Mouse (Mus musculus) forebrain, embryonic 10.5 days (tissue): Measurements from ENCODE around the gene Gcn1l1. TPM values are rescaled to one million over a fixed set of nuclear protein-coding genes. Genes with fewer than 3 reads are reported as not detected.

ENCODE experiments used
- DNase-seq: peaks from one replicate; pipeline ENCODE4 v3.0.0-alpha.2; 2017; ENCODE audit warnings: low spot score; ENCODE audit errors: extremely low spot score
- H3K27ac ChIP-seq: fragments of 300-500 bp; sonication (generic); 2 replicates; pipeline ENCODE4 v1.5.1; 2016; ENCODE audit warnings: mild to moderate bottlenecking
- H3K27me3 ChIP-seq: fragments of 300-500 bp; sonication (generic); 2 replicates; pipeline ENCODE4 v1.6.1; 2016; ENCODE audit warnings: mild to moderate bottlenecking; ENCODE audit not compliant: poor library complexity, severe bottlenecking
- H3K36me3 ChIP-seq: fragments of 300-500 bp; sonication (generic); replicated peaks from 2 replicates; pipeline ENCODE4 v1.6.1; 2016; ENCODE audit warnings: mild to moderate bottlenecking, moderate library complexity
- H3K4me1 ChIP-seq: fragments of 300-500 bp; sonication (generic); 2 replicates; pipeline ENCODE4 v1.6.1; 2016
- H3K4me3 ChIP-seq: fragments of 300-500 bp; sonication (generic); 2 replicates; pipeline ENCODE4 v1.5.1; 2016; ENCODE audit warnings: mild to moderate bottlenecking, moderate library complexity
- H3K9me3 ChIP-seq: fragments of 300-500 bp; sonication (generic); 2 replicates; pipeline ENCODE4 v1.6.1; 2016; ENCODE audit warnings: mild to moderate bottlenecking, moderate library complexity
- WGBS: fragments of 180-500 bp; shearing (Covaris S2); methylation state at CpG from one replicate; pipeline ENCODE4 v1.1.7; 2016; 5-methylcytosine and 5-hydroxymethylcytosine counted together
- polyA plus RNA-seq: library from polyadenylated mRNA; unstranded; fragments of >200 nt; fragmentation: Nextera tagmentation; extraction: Ambion mirVana; gene quantifications from 2 replicates; pipeline ENCODE4 v1.2.1, GENCODE M21; 2016

The Gcn1l1 gene
- polyA plus RNA-seq, 1 experiment from 2014 or later: 66.1 TPM

DNA sequence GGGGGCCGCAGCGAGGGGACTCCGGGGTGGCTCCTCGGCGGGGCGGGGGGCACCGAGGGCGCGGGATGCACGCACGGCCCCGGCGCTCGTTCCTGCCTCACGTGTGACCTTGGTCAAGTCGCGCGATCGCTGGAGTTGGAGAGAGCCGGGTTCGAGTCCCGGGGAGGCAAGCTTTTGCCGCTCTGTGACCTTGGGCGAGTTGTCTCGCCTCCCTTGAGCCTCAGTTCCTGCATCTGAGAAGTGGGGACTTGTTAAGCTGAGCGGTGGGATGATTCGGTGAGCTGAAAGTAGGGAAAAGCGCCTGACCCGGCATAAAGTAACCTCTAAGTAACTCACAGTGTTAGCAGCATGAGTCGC lies 67.3 kb downstream of the Gcn1l1 start:
- Histone ChIP-seq H3K4me1 (peaks cover 41% of the 10 kb centered on the region), H3K27ac (peak overlapping the region; percentile 92), H3K9me3 (no peaks in the 10 kb centered on the region), H3K27me3 (no peaks in the 10 kb centered on the region), H3K4me3 (peak overlapping the region; percentile 88), H3K36me3 (peaks cover 14% of the 10 kb centered on the region)
- peak; percentile 30 for DNase-seq
- WGBS: 3% methylated on average over 30 of the region's 30 CpGs

DNA sequence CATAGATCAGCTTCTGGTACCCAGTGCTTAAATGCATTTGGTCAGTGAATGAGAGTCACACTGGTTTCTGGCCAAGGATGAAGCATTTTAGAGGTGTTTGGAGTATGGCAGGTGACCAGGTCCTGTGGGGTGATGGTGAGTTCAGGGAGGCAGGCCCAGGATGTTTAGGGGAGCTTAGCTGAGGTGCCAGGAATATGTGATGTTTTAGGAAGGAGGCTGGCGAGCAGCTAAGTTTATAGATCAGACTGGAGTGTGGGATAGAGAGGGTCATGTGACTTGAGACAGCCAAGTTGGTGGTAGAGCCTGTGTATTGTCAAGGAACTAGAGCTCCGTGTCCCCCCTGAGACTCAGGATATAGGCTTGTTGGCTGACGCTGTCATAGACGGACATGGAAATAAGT lies 68.0 kb downstream of the Gcn1l1 start:
- no peaks in the 10 kb centered on the region for H3K27me3 ChIP-seq
- no peak overlapping the region for H3K27ac ChIP-seq
- peak overlapping the region; percentile 88 for H3K4me3 ChIP-seq
- H3K36me3 ChIP-seq: peaks cover 21% of the 10 kb centered on the region
- H3K4me1 ChIP-seq: peaks cover 41% of the 10 kb centered on the region
- DNase-seq: no peak
- H3K9me3 ChIP-seq: no peaks in the 10 kb centered on the region
- 85% methylated on average over 4 of the region's 4 CpGs for WGBS

DNA sequence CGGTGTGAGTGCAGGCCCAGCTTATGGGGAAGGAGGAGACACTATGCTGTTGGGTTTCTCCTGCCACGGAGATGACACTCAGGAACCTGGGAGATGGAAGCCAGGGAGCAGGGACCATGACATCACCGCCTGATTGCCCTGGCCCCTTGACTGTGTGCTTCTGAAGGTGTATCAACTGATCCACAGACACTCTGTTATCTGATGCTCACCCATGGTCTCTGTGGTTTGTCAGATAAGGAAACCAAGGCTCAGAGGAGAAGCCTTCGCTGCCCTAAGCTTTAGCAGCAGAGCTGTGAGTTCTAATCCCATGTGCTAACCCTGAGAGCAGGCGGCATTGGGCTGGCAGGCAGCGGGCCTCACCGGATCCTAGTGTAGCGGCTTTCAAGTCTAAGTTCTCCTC lies 69.0 kb downstream of the Gcn1l1 start:
- peaks cover 41% of the 10 kb centered on the region for H3K4me1 ChIP-seq
- DNase-seq: no peak

DNA sequence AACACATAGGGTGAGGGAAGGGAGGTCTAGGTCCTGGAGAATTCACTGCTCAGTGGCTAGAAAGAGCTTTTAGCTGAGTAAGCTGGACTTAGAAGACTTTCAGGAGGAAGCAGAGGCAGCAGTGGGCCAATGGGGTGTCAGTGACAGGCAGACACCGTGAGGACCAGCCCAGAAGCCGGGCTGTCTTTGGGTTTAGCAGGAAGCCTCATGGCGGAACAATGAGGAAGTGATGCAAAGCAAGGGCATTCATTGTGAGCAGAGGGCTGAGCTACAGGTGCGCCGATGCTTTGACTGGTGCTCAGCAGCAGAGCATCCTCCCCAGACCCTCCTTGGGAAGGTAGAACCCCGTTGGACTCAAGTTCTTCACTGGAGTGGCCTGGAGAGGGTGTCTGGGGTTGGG lies 70.5 kb downstream of the Gcn1l1 start:
- H3K4me1 ChIP-seq: peaks cover 39% of the 10 kb centered on the region
- H3K9me3 ChIP-seq: no peaks in the 10 kb centered on the region
- H3K36me3 ChIP-seq: peaks cover 46% of the 10 kb centered on the region
- H3K27ac ChIP-seq: no peak overlapping the region
- 80% methylated on average over 6 of the region's 6 CpGs for WGBS
- no peak overlapping the region for H3K4me3 ChIP-seq
- no peak for DNase-seq
- no peaks in the 10 kb centered on the region for H3K27me3 ChIP-seq

More for the DNA sequence above, 69.0 kb downstream of the Gcn1l1 start:
- 92% methylated on average over 8 of the region's 8 CpGs for WGBS
- no peaks in the 10 kb centered on the region for H3K27me3 ChIP-seq
- no peak overlapping the region for H3K27ac ChIP-seq
- no peaks in the 10 kb centered on the region for H3K9me3 ChIP-seq
- peaks cover 31% of the 10 kb centered on the region for H3K36me3 ChIP-seq
- no peak overlapping the region for H3K4me3 ChIP-seq

DNA sequence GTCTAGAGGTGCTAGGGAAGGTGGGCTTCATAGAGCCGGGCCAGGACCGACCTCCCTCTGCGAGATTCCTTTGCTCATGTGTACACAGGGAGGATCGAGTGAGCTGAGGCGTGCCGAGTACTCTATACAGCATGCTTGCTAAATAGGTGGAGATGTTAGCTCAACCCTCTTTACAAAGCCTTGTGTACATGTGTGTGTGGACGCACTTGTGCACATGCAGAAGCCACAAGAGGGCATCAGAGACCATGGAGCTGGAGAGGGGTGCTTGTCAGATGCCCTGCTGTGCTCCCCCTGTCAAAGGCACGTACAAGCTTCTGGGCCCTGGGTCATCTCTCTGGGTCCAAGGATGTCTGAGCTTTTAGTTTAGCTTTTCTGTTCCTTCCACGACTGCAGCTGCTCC lies 79.1 kb downstream of the Gcn1l1 start:
- H3K9me3 ChIP-seq: no peaks in the 10 kb centered on the region

DNA sequence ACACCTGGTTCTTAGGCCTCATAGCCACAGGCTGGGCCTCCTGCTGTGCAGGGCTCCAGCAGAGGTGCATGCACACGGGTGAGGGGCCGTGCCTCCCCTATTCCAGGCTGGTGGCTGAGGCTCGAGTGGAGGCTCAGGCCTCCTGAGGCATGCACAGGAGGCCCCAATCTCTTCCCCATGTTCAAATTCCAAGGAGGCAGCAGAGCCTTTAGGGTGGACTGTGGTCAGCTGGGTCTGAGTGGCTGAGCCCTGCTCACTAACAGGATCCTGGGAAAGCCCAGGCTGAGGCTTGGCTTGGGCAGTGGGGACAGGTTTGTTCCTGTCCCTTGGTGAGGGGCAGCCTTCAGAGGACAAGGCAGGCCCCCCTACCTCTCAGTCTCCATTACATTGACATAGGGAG lies 83.8 kb downstream of the Gcn1l1 start:
- H3K4me3 ChIP-seq: no peak overlapping the region
- no peak overlapping the region for H3K27ac ChIP-seq
- H3K9me3 ChIP-seq: no peaks in the 10 kb centered on the region
- WGBS: 69% methylated on average over 3 of the region's 3 CpGs
- peaks cover 45% of the 10 kb centered on the region for H3K36me3 ChIP-seq
- no peak for DNase-seq
- no peaks in the 10 kb centered on the region for H3K27me3 ChIP-seq
- H3K4me1 ChIP-seq: peaks cover 15% of the 10 kb centered on the region

More for the DNA sequence above, 79.1 kb downstream of the Gcn1l1 start:
- no peak overlapping the region for H3K4me3 ChIP-seq
- no peaks in the 10 kb centered on the region for H3K4me1 ChIP-seq
- peaks cover 92% of the 10 kb centered on the region for H3K36me3 ChIP-seq
- DNase-seq: no peak
- H3K27me3 ChIP-seq: no peaks in the 10 kb centered on the region
- 89% methylated on average over 9 of the region's 9 CpGs for WGBS
- no peak overlapping the region for H3K27ac ChIP-seq

DNA sequence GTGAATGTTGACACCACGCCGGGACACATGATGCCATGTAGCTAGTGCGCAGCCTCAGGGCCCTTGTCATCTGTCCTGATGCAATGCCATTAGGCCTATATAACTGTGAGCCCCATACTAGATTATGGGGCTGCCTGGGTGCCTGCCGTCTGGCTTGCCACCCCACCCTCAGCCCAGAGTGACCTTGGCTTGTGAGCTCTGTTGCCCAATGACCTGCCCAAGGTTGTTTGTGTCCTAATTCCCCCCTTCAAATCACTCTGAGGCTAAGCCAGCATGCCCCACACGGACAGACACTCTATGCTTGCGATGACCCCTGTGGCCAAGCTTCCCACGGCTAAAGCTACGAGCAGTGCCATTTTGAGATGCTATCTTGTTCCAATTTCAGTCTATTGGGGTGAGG lies 84.6 kb downstream of the Gcn1l1 start:
- H3K27ac ChIP-seq: no peak overlapping the region
- H3K9me3 ChIP-seq: no peaks in the 10 kb centered on the region
- DNase-seq: no peak
- H3K4me1 ChIP-seq: peaks cover 15% of the 10 kb centered on the region
- H3K4me3 ChIP-seq: no peak overlapping the region
- H3K36me3 ChIP-seq: peaks cover 37% of the 10 kb centered on the region
- no peaks in the 10 kb centered on the region for H3K27me3 ChIP-seq
- 93% methylated on average over 8 of the region's 8 CpGs for WGBS

DNA sequence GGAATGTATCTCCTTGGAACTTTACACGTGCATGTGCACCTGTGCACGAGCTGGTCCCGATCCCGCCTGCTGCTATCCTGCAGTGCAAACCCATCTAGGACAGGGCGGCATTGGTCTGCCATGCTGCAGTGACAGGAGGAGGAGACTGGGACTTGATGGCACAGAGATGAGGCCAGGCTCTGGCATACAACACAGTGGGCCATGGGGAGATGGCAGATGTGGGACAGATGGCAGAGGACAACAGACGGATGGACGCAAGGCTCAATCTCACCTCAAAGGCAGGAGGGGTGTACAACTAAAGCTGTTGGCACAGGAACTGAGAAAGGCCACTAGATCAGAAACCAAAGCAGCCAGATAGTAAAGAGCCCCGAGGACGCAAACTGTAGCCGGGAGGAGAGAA lies 85.8 kb downstream of the Gcn1l1 start:
- H3K27me3 ChIP-seq: no peaks in the 10 kb centered on the region
- WGBS: 91% methylated on average over 10 of the region's 10 CpGs
- peaks cover 17% of the 10 kb centered on the region for H3K4me1 ChIP-seq

DNA sequence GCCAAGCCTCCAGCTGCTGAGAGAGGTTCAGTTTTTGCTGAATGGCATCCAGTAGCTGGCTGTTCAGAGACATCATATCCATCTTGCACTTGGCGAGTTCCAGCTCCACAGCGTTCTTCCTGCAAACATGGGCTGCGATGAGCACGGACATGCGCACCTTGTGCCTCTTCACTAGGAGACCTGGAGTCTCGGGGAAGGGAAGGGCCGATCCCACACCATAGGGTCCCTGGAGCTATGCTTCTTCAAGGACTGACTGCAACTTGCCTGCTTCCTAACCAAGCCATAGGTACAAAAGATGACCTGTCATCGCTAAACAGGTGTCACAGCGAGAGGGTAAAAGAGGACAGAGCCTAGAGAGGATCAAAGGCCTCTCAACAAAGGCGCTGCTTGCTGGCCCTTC lies 86.8 kb downstream of the Gcn1l1 start:
- H3K4me3 ChIP-seq: peak overlapping the region; percentile 53; the same call in 1 of the 2 replicates
- peaks cover 15% of the 10 kb centered on the region for H3K36me3 ChIP-seq
- DNase-seq: no peak
- WGBS: 93% methylated on average over 10 of the region's 10 CpGs
- peaks cover 18% of the 10 kb centered on the region for H3K4me1 ChIP-seq
- H3K27ac ChIP-seq: no peak overlapping the region
- no peaks in the 10 kb centered on the region for H3K9me3 ChIP-seq
- H3K27me3 ChIP-seq: no peaks in the 10 kb centered on the region

More for the DNA sequence above, 85.8 kb downstream of the Gcn1l1 start:
- Histone ChIP-seq H3K4me3 (no peak overlapping the region), H3K36me3 (peaks cover 25% of the 10 kb centered on the region), H3K9me3 (no peaks in the 10 kb centered on the region), H3K27ac (no peak overlapping the region)
- no peak for DNase-seq

DNA sequence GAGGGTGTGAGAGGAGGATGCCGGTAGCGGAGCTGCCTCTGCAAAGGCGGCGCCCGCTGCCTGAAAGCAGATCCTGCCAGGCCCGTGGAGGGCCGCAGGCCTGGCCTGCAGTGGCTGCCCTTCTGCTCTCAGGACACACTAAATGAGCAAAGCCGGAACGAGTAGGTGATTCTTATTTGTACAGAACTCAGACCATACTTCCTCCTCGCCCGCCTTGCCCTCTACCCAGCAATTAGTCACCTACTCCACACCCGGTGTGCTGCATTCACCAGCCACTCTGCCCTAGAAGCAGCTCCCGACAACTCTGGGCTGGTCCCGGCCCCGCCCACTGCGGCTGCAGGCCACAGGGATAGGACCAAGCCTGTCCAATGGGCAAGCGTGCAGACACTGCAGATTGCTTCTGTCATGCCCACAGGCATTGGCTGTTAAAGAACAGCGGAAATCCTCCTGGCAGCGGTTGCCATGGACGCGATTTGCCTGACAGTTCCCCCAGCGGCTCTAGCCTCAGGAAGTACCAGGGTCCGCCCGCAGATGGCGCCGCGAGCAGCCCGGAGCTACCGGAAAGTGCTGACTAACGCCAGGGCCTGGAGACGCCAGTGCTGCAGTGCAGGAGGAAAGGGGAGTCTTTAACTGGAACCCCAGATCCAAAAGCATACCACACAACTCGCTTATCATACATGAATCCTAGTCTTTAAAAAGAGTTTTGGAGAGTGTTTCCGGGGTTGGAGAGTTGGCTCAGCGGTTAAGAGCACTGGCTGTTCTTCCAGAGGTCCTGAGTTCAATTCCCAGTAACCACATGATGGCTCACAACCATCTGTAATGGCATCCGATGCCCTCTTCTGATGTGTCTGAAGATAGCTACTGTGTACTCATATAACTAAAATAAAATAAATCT lies 87.9 kb downstream of the Gcn1l1 start:
- WGBS: 5% methylated on average over 35 of the region's 35 CpGs

DNA sequence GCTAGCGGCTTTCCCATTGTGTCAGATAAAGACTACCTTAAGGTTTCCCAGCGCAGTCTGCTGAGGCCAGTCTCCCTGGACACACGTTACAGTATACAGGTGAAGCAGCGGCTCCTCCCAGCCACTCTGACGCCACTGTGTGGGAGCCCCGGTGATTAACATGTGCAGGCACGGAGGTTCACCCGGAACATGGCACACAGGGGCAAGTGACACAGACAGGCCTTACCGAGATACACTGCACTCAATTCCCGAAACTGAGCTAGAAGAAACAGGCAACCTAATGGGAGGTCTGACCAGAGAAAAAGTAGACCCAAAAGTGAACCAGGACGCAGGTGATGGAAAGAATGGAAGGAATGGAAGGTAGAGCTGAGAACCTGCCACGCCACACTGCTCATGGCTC lies 88.7 kb downstream of the Gcn1l1 start:
- H3K9me3 ChIP-seq: no peaks in the 10 kb centered on the region
- no peaks in the 10 kb centered on the region for H3K27me3 ChIP-seq
- H3K4me3 ChIP-seq: no peak overlapping the region
- peaks cover 18% of the 10 kb centered on the region for H3K4me1 ChIP-seq
- DNase-seq: no peak
- H3K27ac ChIP-seq: no peak overlapping the region
- 90% methylated on average over 12 of the region's 12 CpGs for WGBS
- H3K36me3 ChIP-seq: 0 out of 2 replicates have a peak, but pooled peaks cover under 1% of the 10 kb centered on the region

More for the DNA sequence above, 87.9 kb downstream of the Gcn1l1 start:
- Histone ChIP-seq H3K9me3 (no peaks in the 10 kb centered on the region), H3K27me3 (no peaks in the 10 kb centered on the region), H3K27ac (peak overlapping the region; percentile 80), H3K4me3 (peak overlapping the region; percentile 53), H3K4me1 (peaks cover 18% of the 10 kb centered on the region), H3K36me3 (peaks cover 5% of the 10 kb centered on the region; the same call in 1 of the 2 replicates)
- DNase-seq: peak; percentile 98

DNA sequence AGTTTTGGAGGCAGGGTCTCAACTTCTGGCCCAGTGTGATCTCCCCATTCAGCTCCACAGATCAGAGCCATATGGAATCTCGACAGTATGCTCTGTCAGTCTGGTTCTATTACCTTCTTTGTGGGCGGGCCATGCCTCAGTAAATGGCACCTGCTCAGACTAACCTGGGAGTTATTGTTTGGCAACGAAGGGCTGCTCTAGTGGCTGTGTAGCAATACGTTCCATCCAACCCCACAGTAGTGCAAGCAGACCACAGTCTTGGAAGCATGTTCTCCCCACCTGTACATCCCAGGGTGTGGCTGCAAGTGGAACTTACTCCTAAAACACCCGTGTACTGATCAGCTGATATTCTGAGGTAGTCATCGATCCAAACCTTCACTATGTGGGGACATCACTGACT lies 91.6 kb downstream of the Gcn1l1 start:
- Histone ChIP-seq H3K36me3 (no peaks in the 10 kb centered on the region), H3K27ac (no peak overlapping the region), H3K4me1 (peaks cover 15% of the 10 kb centered on the region), H3K27me3 (no peaks in the 10 kb centered on the region), H3K9me3 (no peaks in the 10 kb centered on the region), H3K4me3 (no peak overlapping the region)
- WGBS: 83% methylated on average over 6 of the region's 6 CpGs
- DNase-seq: no peak

DNA sequence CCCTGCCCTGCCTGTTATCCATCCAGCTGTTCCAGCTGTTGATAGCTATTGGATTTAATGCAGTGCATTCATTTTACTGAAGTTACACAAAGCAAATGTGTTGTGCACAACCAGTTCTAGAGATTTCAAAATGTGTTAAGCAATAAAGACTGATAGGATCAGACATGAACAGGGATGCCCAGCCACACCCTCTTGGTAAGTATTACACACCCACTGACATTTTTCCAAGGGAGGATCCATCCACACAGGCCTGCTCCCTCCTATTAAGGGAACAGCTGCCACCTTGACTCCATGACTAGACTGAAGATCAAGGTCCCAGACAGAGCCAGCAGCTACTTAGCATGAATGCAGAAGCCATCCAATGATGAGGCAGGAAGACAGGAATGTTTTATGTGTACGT lies 92.2 kb downstream of the Gcn1l1 start:
- no peaks in the 10 kb centered on the region for H3K9me3 ChIP-seq
- H3K27ac ChIP-seq: no peak overlapping the region
- H3K4me1 ChIP-seq: peaks cover 10% of the 10 kb centered on the region
- WGBS: 76% methylated on average over 1 of the region's 1 CpGs
- no peak for DNase-seq
- no peak overlapping the region for H3K4me3 ChIP-seq
- no peaks in the 10 kb centered on the region for H3K27me3 ChIP-seq
- no peaks in the 10 kb centered on the region for H3K36me3 ChIP-seq
